Mouse (Mus musculus) kidney, postnatal 0 days (tissue): ENCODE results near the gene Trim14. TPM values are rescaled to one million over a fixed set of nuclear protein-coding genes. Genes with fewer than 3 reads are reported as not detected.
"Not testable (repeated sequence)": the region's sequence is repeated elsewhere in the genome, so short reads cannot be mapped to it uniquely, and the experiment has no call there.

Experiments used
- ATAC-seq: fragments of 200-750 bp; cut with Nextera tagmentation; replicated peaks from 2 replicates; pipeline ENCODE4 v1.8.0; 2017; ENCODE audit warnings: low read depth, moderate number of reproducible peaks, moderate TSS enrichment, moderate library complexity; ENCODE audit not compliant: low FRiP score
- DNase-seq: peaks from one replicate; pipeline ENCODE4 v3.0.0-alpha.2; 2016; ENCODE audit warnings: low spot score
- H3K27ac ChIP-seq: fragments of 300-500 bp; sonication (generic); 2 replicates; pipeline ENCODE4 v1.5.1; 2014; ENCODE audit warnings: mild to moderate bottlenecking
- H3K27me3 ChIP-seq: fragments of 300-500 bp; sonication (generic); 2 replicates; pipeline ENCODE4 v1.6.1; 2014; ENCODE audit warnings: low read length, mixed read lengths; ENCODE audit not compliant: insufficient read depth
- H3K36me3 ChIP-seq: fragments of 300-500 bp; sonication (generic); 2 replicates; pipeline ENCODE4 v1.6.1; 2014; ENCODE audit warnings: low read length, mixed read lengths; ENCODE audit not compliant: insufficient read depth
- H3K4me1 ChIP-seq: fragments of 300-500 bp; sonication (generic); replicated peaks from 2 replicates; pipeline ENCODE4 v1.6.1; 2014; ENCODE audit warnings: antibody characterized with exemption, low read length, mixed read lengths; ENCODE audit not compliant: insufficient read depth
- H3K4me2 ChIP-seq: fragments of 300-500 bp; sonication (generic); 2 replicates; pipeline ENCODE4 v1.6.1; 2014; ENCODE audit warnings: mild to moderate bottlenecking, low read length, moderate library complexity, mixed read lengths
- H3K4me3 ChIP-seq: fragments of 300-500 bp; sonication (generic); replicated peaks from 2 replicates; pipeline ENCODE4 v1.5.1; 2014; ENCODE audit warnings: low read depth, low read length
- H3K9ac ChIP-seq: fragments of 300-500 bp; sonication (generic); 2 replicates; pipeline ENCODE4 v1.6.1; 2014; ENCODE audit warnings: low read depth, low read length
- H3K9me3 ChIP-seq: fragments of 300-500 bp; sonication (generic); replicated peaks from 2 replicates; pipeline ENCODE4 v1.6.1; 2016; ENCODE audit warnings: low read length, inconsistent platforms, mixed read lengths
- CTCF ChIP-seq: IDR thresholded peaks from 2 replicates; pipeline ENCODE4 v1.5.1; 2016; ENCODE audit warnings: antibody characterized with exemption, low read depth, mild to moderate bottlenecking, moderate library complexity
- WGBS: fragments of 180-500 bp; shearing (Covaris S2); extraction: QIAGEN DNeasy Blood & Tissue Kit; methylation state at CpG from one replicate; pipeline ENCODE4 v1.1.7; 2014; 5-methylcytosine and 5-hydroxymethylcytosine counted together
- polyA plus RNA-seq: library from polyadenylated mRNA; unstranded; fragments of >200 nt; fragmentation: Nextera tagmentation; extraction: Ambion mirVana; gene quantifications from 2 replicates; pipeline ENCODE4 v1.2.1, GENCODE M21; 2015

Gene Trim14
- polyA plus RNA-seq: 2.6 and 3.1 TPM in 2 replicates

DNA sequence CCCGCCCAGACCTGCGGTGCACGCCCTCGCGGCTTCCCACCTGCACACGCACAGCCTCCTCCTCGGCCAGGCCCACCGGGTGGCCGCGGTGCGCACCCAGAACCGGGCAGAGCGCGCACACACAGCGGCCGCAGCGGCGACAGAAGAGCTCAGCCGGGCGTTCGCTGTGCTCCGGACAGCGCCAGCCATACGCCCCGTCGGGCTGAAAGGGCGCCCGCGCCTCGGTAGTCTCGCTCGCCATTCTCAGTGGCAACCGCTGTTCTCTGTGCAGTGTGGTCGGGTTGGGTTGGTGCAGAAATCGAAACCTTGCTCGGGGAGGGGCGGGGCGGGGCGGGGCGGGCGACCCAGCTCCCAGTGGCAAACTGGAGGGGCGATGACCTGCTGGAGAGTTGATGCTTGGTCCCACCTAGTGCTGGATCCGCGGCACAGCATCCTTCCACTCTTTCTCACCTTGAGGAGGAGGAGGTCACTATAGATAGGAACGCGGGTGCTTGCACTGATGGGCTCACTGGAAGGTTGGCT lies at the start of gene Trim14:
Trim14 (minus strand) TSS at position 302 of the 522 bp plus-strand sequence.
- TF ChIP-seq CTCF: peak; percentile 56
- DNase-seq: peak; percentile 68
- H3K36me3 ChIP-seq: no peaks in the 10 kb centered on the region
- H3K27ac ChIP-seq: no peak within 1 kb of the TSS
- H3K4me2 ChIP-seq: peak within 1 kb of the TSS; percentile 79
- H3K4me1 ChIP-seq: peaks cover 16% of the 10 kb centered on the region
- no peaks in the 10 kb centered on the region for H3K9me3 ChIP-seq
- peak within 1 kb of the TSS; percentile 55 for H3K4me3 ChIP-seq
- H3K27me3 ChIP-seq: peaks cover 17% of the 10 kb centered on the region
- peak within 1 kb of the TSS; percentile 55 for H3K9ac ChIP-seq
- ATAC-seq: peak; percentile 83
- under 1% methylated on average over 46 of the region's 46 CpGs for WGBS

DNA sequence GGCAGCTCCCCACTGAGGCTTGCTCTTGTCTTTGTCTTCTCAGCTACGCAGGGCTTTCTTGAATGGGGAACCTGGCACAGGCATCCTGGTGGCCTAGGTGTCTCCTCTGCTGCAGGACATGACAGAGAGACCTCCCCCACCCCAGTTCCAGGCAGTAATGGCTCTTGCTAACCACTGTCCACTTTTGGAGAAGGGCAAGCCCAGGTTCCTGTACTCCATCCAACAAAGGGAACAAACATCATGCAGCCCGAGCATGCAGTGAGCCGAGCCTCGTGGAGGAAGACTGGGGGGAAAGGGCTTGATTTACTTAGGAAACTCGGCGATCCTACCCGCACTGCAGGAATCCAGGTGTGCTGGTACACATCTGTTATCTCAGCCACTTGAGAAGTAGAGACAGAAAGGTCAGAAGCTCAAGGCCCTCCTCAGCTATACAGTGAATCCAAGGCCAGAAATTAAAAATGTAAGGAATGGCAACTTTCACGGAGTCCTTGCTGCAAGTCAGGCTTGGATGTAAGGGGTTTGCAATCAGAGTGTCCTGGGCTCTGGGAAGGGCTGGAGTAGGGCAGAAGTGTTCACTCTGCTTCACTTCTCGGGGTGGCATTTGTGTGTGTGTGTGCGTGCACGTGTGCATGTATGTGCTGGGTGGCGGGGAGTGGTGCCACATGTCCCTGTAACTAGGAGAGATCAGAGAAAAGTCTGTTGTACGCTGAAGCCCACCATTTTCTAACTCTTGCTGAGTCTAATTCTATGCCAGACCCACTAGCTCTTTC lies 49.3 kb upstream of the Trim14 start:
- no peak overlapping the region for H3K4me2 ChIP-seq
- H3K36me3 ChIP-seq: no peaks in the 10 kb centered on the region
- no peaks in the 10 kb centered on the region for H3K4me1 ChIP-seq
- no peak overlapping the region for H3K9ac ChIP-seq
- no peak overlapping the region for H3K27ac ChIP-seq
- no peaks in the 10 kb centered on the region for H3K9me3 ChIP-seq
- no peaks in the 10 kb centered on the region for H3K27me3 ChIP-seq
- no peak for DNase-seq
- WGBS: 64% methylated on average over 13 of the region's 13 CpGs
- TF ChIP-seq CTCF: no peak
- no peak overlapping the region for H3K4me3 ChIP-seq
- no peak for ATAC-seq

DNA sequence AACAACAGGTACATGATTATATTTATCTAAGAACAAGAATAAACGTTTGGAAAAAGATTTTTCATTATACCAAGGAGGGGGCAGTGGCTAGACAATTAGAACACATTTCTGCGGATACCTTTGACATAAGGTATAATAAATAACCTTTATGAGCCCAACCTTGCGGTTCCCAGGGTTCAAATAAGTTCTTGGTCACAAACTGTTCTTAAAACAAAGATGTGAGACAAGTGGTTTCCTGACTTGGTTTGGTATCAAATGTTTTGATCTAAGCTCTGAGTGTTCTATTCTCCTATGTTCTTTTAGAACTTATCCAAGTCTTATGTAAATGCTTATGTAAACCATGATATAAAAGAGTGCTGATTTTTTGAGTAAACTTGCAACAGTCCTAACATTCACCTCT lies 48.6 kb upstream of the Trim14 start:
- not testable (repeated sequence) for H3K36me3 ChIP-seq, H3K4me1 ChIP-seq, H3K4me2 ChIP-seq, H3K27me3 ChIP-seq, H3K9me3 ChIP-seq, H3K9ac ChIP-seq, H3K4me3 ChIP-seq, DNase-seq, H3K27ac ChIP-seq, ATAC-seq
- 17% methylated on average over 3 of the region's 3 CpGs for WGBS

DNA sequence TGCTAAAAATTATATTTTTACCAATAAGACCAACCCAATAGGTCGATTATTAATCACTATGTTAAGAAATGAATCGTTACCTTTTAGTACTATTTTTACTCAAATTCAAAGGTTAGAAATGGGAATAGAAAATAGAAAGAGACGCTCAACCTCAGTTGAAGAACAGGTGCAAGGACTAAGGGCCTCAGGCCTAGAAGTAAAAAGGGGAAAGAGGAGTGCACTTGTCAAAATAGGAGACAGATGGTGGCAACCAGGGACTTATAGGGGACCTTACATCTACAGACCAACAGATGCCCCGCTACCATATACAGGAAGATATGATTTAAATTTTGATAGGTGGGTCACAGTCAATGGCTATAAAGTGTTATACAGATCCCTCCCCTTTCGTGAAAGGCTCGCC lies 48.1 kb upstream of the Trim14 start:
- not testable (repeated sequence) for H3K27ac ChIP-seq, H3K27me3 ChIP-seq, H3K9me3 ChIP-seq, H3K4me2 ChIP-seq, H3K4me3 ChIP-seq, H3K9ac ChIP-seq, DNase-seq, H3K36me3 ChIP-seq, H3K4me1 ChIP-seq, ATAC-seq
- WGBS: 56% methylated on average over 2 of the region's 6 CpGs

DNA sequence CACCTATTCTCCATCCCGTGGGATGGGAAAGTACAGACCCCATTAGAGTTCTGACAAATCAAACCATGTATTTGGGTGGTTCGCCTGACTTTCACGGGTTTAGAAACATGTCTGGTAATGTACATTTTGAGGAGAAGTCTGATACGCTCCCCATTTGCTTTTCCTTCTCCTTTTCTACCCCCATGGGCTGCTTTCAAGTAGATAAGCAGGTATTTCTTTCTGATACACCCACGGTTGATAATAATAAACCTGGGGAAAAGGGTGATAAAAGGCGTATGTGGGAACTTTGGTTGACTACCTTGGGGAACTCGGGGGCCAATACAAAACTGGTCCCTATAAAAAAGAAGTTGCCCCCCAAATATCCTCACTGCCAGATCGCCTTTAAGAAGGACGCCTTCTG lies 46.1 kb upstream of the Trim14 start:
- H3K4me3 ChIP-seq, H3K36me3 ChIP-seq, H3K9ac ChIP-seq, H3K27me3 ChIP-seq, H3K27ac ChIP-seq, ATAC-seq, H3K4me2 ChIP-seq, H3K4me1 ChIP-seq, DNase-seq, H3K9me3 ChIP-seq: not testable (repeated sequence)
- WGBS: 93% methylated on average over 9 of the region's 9 CpGs

DNA sequence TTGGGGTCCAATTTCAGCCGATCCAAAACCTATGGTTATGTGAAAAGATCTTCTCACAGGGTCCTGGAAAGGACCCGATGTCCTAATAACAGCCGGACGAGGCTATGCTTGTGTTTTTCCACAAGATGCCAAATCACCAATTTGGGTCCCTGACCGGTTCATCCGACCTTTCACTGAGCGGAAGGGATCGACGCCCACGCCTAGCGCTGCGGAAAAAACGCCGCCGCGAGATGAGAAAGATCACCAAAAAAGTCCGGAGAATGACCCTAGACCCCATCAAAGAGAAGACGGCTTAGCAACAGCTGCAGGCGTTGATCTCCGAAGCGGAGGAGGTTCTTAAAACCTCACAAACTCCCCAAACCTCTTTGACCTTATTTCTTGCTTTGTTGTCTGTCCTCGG lies 45.6 kb upstream of the Trim14 start:
- H3K9me3 ChIP-seq, H3K4me3 ChIP-seq, ATAC-seq, H3K27ac ChIP-seq, H3K27me3 ChIP-seq, H3K4me2 ChIP-seq, H3K9ac ChIP-seq, H3K36me3 ChIP-seq, H3K4me1 ChIP-seq, DNase-seq: not testable (repeated sequence)
- 90% methylated on average over 22 of the region's 22 CpGs for WGBS

DNA sequence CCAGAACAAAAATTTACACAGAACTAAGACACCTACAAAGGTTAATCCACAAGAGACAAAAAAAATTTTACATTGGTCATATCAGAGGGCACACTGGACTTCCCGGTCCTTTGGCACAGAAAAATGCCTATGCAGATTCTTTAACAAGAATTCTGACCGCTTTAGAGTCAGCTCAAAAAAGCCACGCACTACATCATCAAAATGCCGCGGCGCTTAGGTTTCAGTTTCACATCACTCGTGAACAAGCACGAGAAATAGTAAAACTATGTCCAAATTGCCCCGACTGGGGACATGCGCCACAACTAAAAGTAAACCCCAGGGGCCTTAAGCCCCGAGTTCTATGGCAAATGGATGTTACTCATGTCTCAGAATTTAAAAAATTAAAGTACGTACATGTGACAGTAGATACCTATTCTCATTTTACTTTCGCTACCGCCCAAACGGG lies 44.9 kb upstream of the Trim14 start:
- not testable (repeated sequence) for H3K4me2 ChIP-seq, DNase-seq, H3K4me1 ChIP-seq, H3K27me3 ChIP-seq, H3K9ac ChIP-seq, H3K4me3 ChIP-seq, H3K36me3 ChIP-seq, H3K9me3 ChIP-seq, ATAC-seq, H3K27ac ChIP-seq
- WGBS: 92% methylated on average over 15 of the region's 15 CpGs

DNA sequence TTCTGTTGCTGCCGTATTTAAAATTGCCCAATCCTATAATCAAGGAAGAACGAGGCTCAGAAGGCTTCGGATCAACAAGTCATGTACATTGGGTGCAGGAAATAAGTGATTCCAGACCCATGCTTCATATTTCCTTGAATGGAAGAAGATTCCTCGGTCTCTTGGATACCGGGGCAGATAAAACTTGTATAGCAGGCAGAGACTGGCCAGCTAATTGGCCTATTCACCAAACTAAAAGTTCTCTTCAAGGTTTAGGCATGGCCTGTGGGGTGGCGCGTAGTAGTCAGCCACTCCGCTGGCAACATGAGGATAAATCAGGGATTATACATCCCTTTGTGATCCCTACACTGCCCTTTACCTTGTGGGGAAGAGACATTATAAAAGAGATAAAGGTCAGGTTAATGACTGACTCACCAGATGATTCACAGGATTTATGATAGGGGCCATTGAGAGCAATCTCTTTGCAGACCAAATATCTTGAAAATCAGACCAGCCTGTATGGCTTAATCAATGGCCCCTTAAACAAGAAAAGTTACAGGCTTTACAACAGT lies 42.9 kb upstream of the Trim14 start:
- not testable (repeated sequence) for H3K27ac ChIP-seq

More for the DNA sequence above, 42.9 kb upstream of the Trim14 start:
- DNase-seq, H3K4me3 ChIP-seq, H3K9me3 ChIP-seq, H3K36me3 ChIP-seq, H3K4me1 ChIP-seq, ATAC-seq, H3K9ac ChIP-seq, H3K4me2 ChIP-seq, H3K27me3 ChIP-seq: not testable (repeated sequence)
- 96% methylated on average over 8 of the region's 8 CpGs for WGBS
